Mouse (Mus musculus): ENCODE results near the gene Gm49361.
"Not testable (repeated sequence)": the region's sequence is repeated elsewhere in the genome, so short reads cannot be mapped to it uniquely, and the experiment has no call there.

The Gm49361 gene

GRCm38 (mm10) chr14:57746001-57746771 is at the start of gene Gm49361:
TSS of gene Gm49361 (minus strand) at chr14:57746103.
- in situ Hi-C loops (cut with MseI, MboI) = no loop called here

GRCm38 (mm10) chr14:57791171-57791570 is 45.3 kb upstream of the Gm49361 start:
- in situ Hi-C loops (cut with MseI, MboI) = loop anchor here in 1 of 2 experiments (10.0 kb wide), 1 partner anchor 106 kb away; no protein-coding TSS in a partner anchor

GRCm38 (mm10) chr14:57789759-57790158 is 43.9 kb upstream of the Gm49361 start:
- in situ Hi-C loops (cut with MseI, MboI) = loop anchor here in 1 of 2 experiments (10.0 kb wide), 1 partner anchor 105 kb away; no protein-coding TSS in a partner anchor

GRCm38 (mm10) chr14:57789311-57789710 is 43.4 kb upstream of the Gm49361 start:
- in situ Hi-C loops (cut with MseI, MboI) = no loop called here

- in situ Hi-C loops (cut with MseI, MboI) = no loop called here
Observed at GRCm38 (mm10) chr14:57787406-57787805, 41.5 kb upstream of the Gm49361 start.

GRCm38 (mm10) chr14:57772157-57772815 is 26.4 kb upstream of the Gm49361 start:
- in situ Hi-C loops (cut with MseI, MboI) = no loop called here

- in situ Hi-C loops (cut with MseI, MboI) = no loop called here
Observed at GRCm38 (mm10) chr14:57769102-57769501, 23.2 kb upstream of the Gm49361 start.

GRCm38 (mm10) chr14:57760447-57761412 is 14.8 kb upstream of the Gm49361 start:
- in situ Hi-C loops (cut with MseI, MboI) = no loop called here

GRCm38 (mm10) chr14:57758237-57758636 is 12.3 kb upstream of the Gm49361 start, which contains the start of gene Lats2:
TSS of gene Lats2 (minus strand) at chr14:57758388.
- in situ Hi-C loops (cut with MseI, MboI) = no loop called here

GRCm38 (mm10) chr14:57756094-57756493 is 10.2 kb upstream of the Gm49361 start:
- in situ Hi-C loops (cut with MseI, MboI) = no loop called here

- in situ Hi-C loops (cut with MseI, MboI) = no loop called here
Observed at GRCm38 (mm10) chr14:57755661-57756060, 9.8 kb upstream of the Gm49361 start.

- in situ Hi-C loops (cut with MseI, MboI) = no loop called here
Observed at GRCm38 (mm10) chr14:57753351-57753992, 7.6 kb upstream of the Gm49361 start.

GRCm38 (mm10) chr14:57751006-57751405 is 5.1 kb upstream of the Gm49361 start:
- in situ Hi-C loops (cut with MseI, MboI) = not testable (repeated sequence)

- in situ Hi-C loops (cut with MseI, MboI) = no loop called here
Observed at GRCm38 (mm10) chr14:57749501-57749900, 3.6 kb upstream of the Gm49361 start.

- in situ Hi-C loops (cut with MseI, MboI) = no loop called here
Observed at GRCm38 (mm10) chr14:57745291-57745969, 473 bp downstream of the Gm49361 start.

- in situ Hi-C loops (cut with MseI, MboI) = no loop called here
Observed at GRCm38 (mm10) chr14:57744547-57744946, 1.4 kb downstream of the Gm49361 start.

GRCm38 (mm10) chr14:57740651-57741050 is 5.3 kb downstream of the Gm49361 start:
- in situ Hi-C loops (cut with MseI, MboI) = no loop called here

- in situ Hi-C loops (cut with MseI, MboI) = no loop called here
Observed at GRCm38 (mm10) chr14:57737089-57737488, 8.8 kb downstream of the Gm49361 start.

- in situ Hi-C loops (cut with MseI, MboI) = no loop called here
Observed at GRCm38 (mm10) chr14:57736141-57736540, 9.8 kb downstream of the Gm49361 start.

GRCm38 (mm10) chr14:57732668-57733293 is 13.1 kb downstream of the Gm49361 start:
- in situ Hi-C loops (cut with MseI, MboI) = no loop called here

Data from mouse trophoblast stem cell (cell line).